Mouse (Mus musculus): ENCODE results near the gene Tm9sf4. TPM values are rescaled to one million over a fixed set of nuclear protein-coding genes. Genes with fewer than 3 reads are reported as not detected.

Tm9sf4 gene
- total RNA-seq, 2 experiments from 2014 or later, result 68.7 to 73.8 TPM

Other genes starting within 250 kb of the Tm9sf4 start
- gene Mylk2, start 250.0 kb upstream of the Tm9sf4 start, total RNA-seq (2021), result under 1 TPM; 0.26 to 0.38 TPM
- 10 to 100 TPM in 1 of 2 experiments, 1 to 10 TPM in 1; 8.1 to 10.6 TPM for gene Foxs1, start 228.1 kb upstream of the Tm9sf4 start, total RNA-seq (2021)
- under 1 TPM; 0.10 to 0.41 TPM for gene Dusp15, start 209.6 kb upstream of the Tm9sf4 start, total RNA-seq (2021)
- gene Ttll9, start 198.8 kb upstream of the Tm9sf4 start, total RNA-seq (2021), result not detected
- 10 to 100 TPM; 52.2 to 54.7 TPM for gene Pdrg1, start 145.9 kb upstream of the Tm9sf4 start, total RNA-seq (2021)
- not detected for gene Xkr7, start 129.5 kb upstream of the Tm9sf4 start, total RNA-seq (2021)
- gene Ccm2l, start 95.3 kb upstream of the Tm9sf4 start, total RNA-seq (2021), result 10 to 100 TPM; 24.1 to 25.3 TPM
- gene Hck, start 52.8 kb upstream of the Tm9sf4 start, total RNA-seq (2021), result 1 to 10 TPM; 1.1 to 1.2 TPM
- gene Tspyl3, start 64.1 kb downstream of the Tm9sf4 start, total RNA-seq (2021), result 1 to 10 TPM; 2.7 to 3.0 TPM
- gene Plagl2, start 80.1 kb downstream of the Tm9sf4 start, total RNA-seq (2021), result 1 to 10 TPM; 8.4 to 9.7 TPM
- gene Pofut1, start 80.2 kb downstream of the Tm9sf4 start, total RNA-seq (2021), result 10 to 100 TPM; 21.8 to 25.0 TPM
- 10 to 100 TPM; 12.9 to 13.4 TPM for gene Kif3b, start 130.1 kb downstream of the Tm9sf4 start, total RNA-seq (2021)
- gene Asxl1, start 184.5 kb downstream of the Tm9sf4 start, total RNA-seq (2021), result 10 to 100 TPM; 37.0 to 38.2 TPM